Mouse (Mus musculus): Measurements from ENCODE around the gene 4930442H23Rik. TPM values are rescaled to one million over a fixed set of nuclear protein-coding genes. Genes with fewer than 3 reads are reported as not detected.

The 4930442H23Rik gene
- polyA plus RNA-seq, 1 experiment = 0.07 TPM

GRCm38 (mm10) chr10:81200605-81201287, 17.1 kb upstream of the 4930442H23Rik start:
- H3ac ChIP-seq (ENCODE audit: control insufficient read depth, insufficient read length, low read depth) = no peak overlapping the region
- H3K79me2 ChIP-seq (ENCODE audit: control insufficient read depth, insufficient read depth) = no peaks in the 10 kb centered on the region
- H3K27me3 ChIP-seq (ENCODE audit: control insufficient read depth, insufficient read depth, insufficient read length) = peaks cover 4% of the 10 kb centered on the region
- H3K4me3 ChIP-seq (ENCODE audit: insufficient read depth, poor library complexity, severe bottlenecking) = no peak overlapping the region
- TF ChIP-seq FOSL1 (IDR thresholded peaks at IDR 0.05; ENCODE audit: insufficient read depth, low read length, poor library complexity, severe bottlenecking) (no peak), CTCF (IDR thresholded peaks at IDR 0.05; ENCODE audit: control insufficient read depth, insufficient read depth, insufficient read length) (no peak), CEBPB (IDR thresholded peaks at IDR 0.05; ENCODE audit: low read depth) (no peak), MYOD1 (IDR thresholded peaks at IDR 0.05; ENCODE audit: control insufficient read depth, insufficient read length, low read depth) (no peak), USF1 (IDR thresholded peaks at IDR 0.05; ENCODE audit: low read depth) (no peak), MAX (IDR thresholded peaks at IDR 0.05) (no peak), MYOG (IDR thresholded peaks at IDR 0.05; ENCODE audit: control insufficient read depth, extremely low read depth, insufficient read length) (no peak)
- no peaks in the 10 kb centered on the region for H3K79me3 ChIP-seq (ENCODE audit: low read depth)
- H3K36me3 ChIP-seq (ENCODE audit: control insufficient read depth, insufficient read depth) = no peaks in the 10 kb centered on the region

- H3ac ChIP-seq (ENCODE audit: control insufficient read depth, insufficient read length, low read depth) = no peak overlapping the region
- no peak overlapping the region for H3K4me3 ChIP-seq (ENCODE audit: insufficient read depth, poor library complexity, severe bottlenecking)
- peaks cover 4% of the 10 kb centered on the region for H3K27me3 ChIP-seq (ENCODE audit: control insufficient read depth, insufficient read depth, insufficient read length)
- H3K79me2 ChIP-seq (ENCODE audit: control insufficient read depth, insufficient read depth) = no peaks in the 10 kb centered on the region
- no peaks in the 10 kb centered on the region for H3K36me3 ChIP-seq (ENCODE audit: control insufficient read depth, insufficient read depth)
- no peaks in the 10 kb centered on the region for H3K79me3 ChIP-seq (ENCODE audit: low read depth)
- no peak for TF ChIP-seq MYOG (IDR thresholded peaks at IDR 0.05; ENCODE audit: control insufficient read depth, extremely low read depth, insufficient read length)
- TF ChIP-seq MYOD1 (IDR thresholded peaks at IDR 0.05; ENCODE audit: control insufficient read depth, insufficient read length, low read depth) = no peak
- no peak for TF ChIP-seq USF1 (IDR thresholded peaks at IDR 0.05; ENCODE audit: low read depth)
- TF ChIP-seq FOSL1 (IDR thresholded peaks at IDR 0.05; ENCODE audit: insufficient read depth, low read length, poor library complexity, severe bottlenecking) = no peak
These were observed 16.5 kb upstream of the 4930442H23Rik start for GRCm38 (mm10) chr10:81200141-81200540.

GRCm38 (mm10) chr10:81198990-81199389, 15.3 kb upstream of the 4930442H23Rik start:
- H3K4me3 ChIP-seq (ENCODE audit: insufficient read depth, poor library complexity, severe bottlenecking) = no peak overlapping the region
- no peaks in the 10 kb centered on the region for H3K36me3 ChIP-seq (ENCODE audit: control insufficient read depth, insufficient read depth)
- TF ChIP-seq USF1 (IDR thresholded peaks at IDR 0.05; ENCODE audit: low read depth) (no peak), MYOD1 (IDR thresholded peaks at IDR 0.05; ENCODE audit: control insufficient read depth, insufficient read length, low read depth) (no peak)
- no peaks in the 10 kb centered on the region for H3K79me3 ChIP-seq (ENCODE audit: low read depth)
- H3K27me3 ChIP-seq (ENCODE audit: control insufficient read depth, insufficient read depth, insufficient read length) = peaks cover 4% of the 10 kb centered on the region
- no peak overlapping the region for H3ac ChIP-seq (ENCODE audit: control insufficient read depth, insufficient read length, low read depth)
- H3K79me2 ChIP-seq (ENCODE audit: control insufficient read depth, insufficient read depth) = no peaks in the 10 kb centered on the region

DNA sequence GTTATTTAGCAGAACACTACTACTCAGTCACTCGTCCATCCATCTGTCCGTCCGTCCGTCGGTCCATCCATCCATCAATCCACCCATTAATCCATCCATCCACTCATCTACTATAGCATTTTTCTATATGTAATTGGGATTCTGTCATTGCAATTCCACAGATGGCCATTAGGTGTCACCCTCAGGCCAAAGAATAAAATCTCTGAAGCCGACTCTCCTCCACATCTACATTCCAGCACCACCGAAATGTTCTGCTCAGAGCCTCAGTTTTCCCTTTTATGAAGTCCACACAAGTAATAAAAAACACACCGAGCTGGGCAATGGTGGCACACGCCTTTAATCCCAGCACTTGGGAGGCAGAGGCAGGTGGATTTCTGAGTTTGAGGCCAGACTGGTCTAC, 14.6 kb upstream of the 4930442H23Rik start:
- Histone ChIP-seq H3ac (ENCODE audit: control insufficient read depth, insufficient read length, low read depth) (no peak overlapping the region), H3K36me3 (ENCODE audit: control insufficient read depth, insufficient read depth) (no peaks in the 10 kb centered on the region), H3K79me2 (ENCODE audit: control insufficient read depth, insufficient read depth) (no peaks in the 10 kb centered on the region), H3K27me3 (ENCODE audit: control insufficient read depth, insufficient read depth, insufficient read length) (peaks cover 4% of the 10 kb centered on the region), H3K79me3 (ENCODE audit: low read depth) (no peaks in the 10 kb centered on the region), H3K4me3 (ENCODE audit: insufficient read depth, poor library complexity, severe bottlenecking) (no peak overlapping the region)
- TF ChIP-seq FOSL1 (IDR thresholded peaks at IDR 0.05; ENCODE audit: insufficient read depth, low read length, poor library complexity, severe bottlenecking) = no peak
- no peak for TF ChIP-seq MYOD1 (IDR thresholded peaks at IDR 0.05; ENCODE audit: control insufficient read depth, insufficient read length, low read depth)
- TF ChIP-seq CEBPB (IDR thresholded peaks at IDR 0.05; ENCODE audit: low read depth) = no peak
- no peak for TF ChIP-seq MYOG (IDR thresholded peaks at IDR 0.05; ENCODE audit: control insufficient read depth, extremely low read depth, insufficient read length)
- TF ChIP-seq USF1 (IDR thresholded peaks at IDR 0.05; ENCODE audit: low read depth) = no peak
- no peak for TF ChIP-seq MAX (IDR thresholded peaks at IDR 0.05)
- TF ChIP-seq CTCF (IDR thresholded peaks at IDR 0.05; ENCODE audit: control insufficient read depth, insufficient read depth, insufficient read length) = no peak

- Histone ChIP-seq H3K4me3 (ENCODE audit: insufficient read depth, poor library complexity, severe bottlenecking) (no peak overlapping the region), H3K27me3 (ENCODE audit: control insufficient read depth, insufficient read depth, insufficient read length) (peaks cover 4% of the 10 kb centered on the region), H3K36me3 (ENCODE audit: control insufficient read depth, insufficient read depth) (no peaks in the 10 kb centered on the region), H3K79me3 (ENCODE audit: low read depth) (no peaks in the 10 kb centered on the region), H3ac (ENCODE audit: control insufficient read depth, insufficient read length, low read depth) (no peak overlapping the region), H3K79me2 (ENCODE audit: control insufficient read depth, insufficient read depth) (no peaks in the 10 kb centered on the region)
- TF ChIP-seq MYOD1 (IDR thresholded peaks at IDR 0.05; ENCODE audit: control insufficient read depth, insufficient read length, low read depth) (no peak), FOSL1 (IDR thresholded peaks at IDR 0.05; ENCODE audit: insufficient read depth, low read length, poor library complexity, severe bottlenecking) (no peak), MYOG (IDR thresholded peaks at IDR 0.05; ENCODE audit: control insufficient read depth, extremely low read depth, insufficient read length) (no peak), CTCF (IDR thresholded peaks at IDR 0.05; ENCODE audit: control insufficient read depth, insufficient read depth, insufficient read length) (no peak), USF1 (IDR thresholded peaks at IDR 0.05; ENCODE audit: low read depth) (no peak), MAX (IDR thresholded peaks at IDR 0.05) (no peak), CEBPB (IDR thresholded peaks at IDR 0.05; ENCODE audit: low read depth) (no peak)
These were observed 13.7 kb upstream of the 4930442H23Rik start for GRCm38 (mm10) chr10:81197305-81197704.

DNA sequence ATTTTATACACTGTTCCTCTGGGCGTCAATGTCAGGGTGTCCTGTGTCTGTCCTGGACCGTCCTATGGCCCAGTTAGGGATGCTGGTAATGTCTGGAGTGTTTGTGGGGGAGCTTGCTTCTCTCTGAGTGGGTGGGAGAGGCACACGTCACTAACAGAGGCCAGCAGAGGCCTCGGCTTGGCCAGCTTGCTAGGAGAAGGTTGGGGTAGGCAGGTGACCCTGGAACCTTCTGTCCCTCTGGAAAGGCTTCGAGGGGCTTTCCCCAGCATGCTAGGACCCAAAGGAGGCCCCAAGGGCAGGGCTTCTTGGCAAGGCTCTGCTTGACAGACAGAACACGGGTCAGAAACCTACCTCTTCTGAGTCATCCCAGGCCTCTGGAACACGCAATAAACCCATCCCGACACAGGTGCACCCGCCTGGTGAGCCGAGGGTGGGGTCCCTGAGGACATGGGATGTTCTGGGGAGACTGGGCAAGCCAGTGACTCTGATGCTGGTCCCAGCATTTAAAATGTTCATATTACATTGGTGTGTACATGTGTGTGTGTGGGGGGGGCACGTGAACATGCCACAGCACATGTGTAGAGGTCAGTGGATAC, 12.9 kb upstream of the 4930442H23Rik start:
- Histone ChIP-seq H3ac (ENCODE audit: control insufficient read depth, insufficient read length, low read depth) (no peak overlapping the region), H3K4me3 (ENCODE audit: insufficient read depth, poor library complexity, severe bottlenecking) (no peak overlapping the region), H3K79me3 (ENCODE audit: low read depth) (no peaks in the 10 kb centered on the region), H3K36me3 (ENCODE audit: control insufficient read depth, insufficient read depth) (peaks cover 1% of the 10 kb centered on the region), H3K27me3 (ENCODE audit: control insufficient read depth, insufficient read depth, insufficient read length) (peaks cover 4% of the 10 kb centered on the region), H3K79me2 (ENCODE audit: control insufficient read depth, insufficient read depth) (no peaks in the 10 kb centered on the region)
- TF ChIP-seq CEBPB (IDR thresholded peaks at IDR 0.05; ENCODE audit: low read depth) = no peak
- no peak for TF ChIP-seq FOSL1 (IDR thresholded peaks at IDR 0.05; ENCODE audit: insufficient read depth, low read length, poor library complexity, severe bottlenecking)
- no peak for TF ChIP-seq MAX (IDR thresholded peaks at IDR 0.05)
- no peak for TF ChIP-seq MYOD1 (IDR thresholded peaks at IDR 0.05; ENCODE audit: control insufficient read depth, insufficient read length, low read depth)
- no peak for TF ChIP-seq USF1 (IDR thresholded peaks at IDR 0.05; ENCODE audit: low read depth)
- no peak for TF ChIP-seq MYOG (IDR thresholded peaks at IDR 0.05; ENCODE audit: control insufficient read depth, extremely low read depth, insufficient read length)
- no peak for TF ChIP-seq CTCF (IDR thresholded peaks at IDR 0.05; ENCODE audit: control insufficient read depth, insufficient read depth, insufficient read length)
